Mouse (Mus musculus) cerebellum, postnatal 10 days (tissue): ENCODE data around the gene Dad1.

ENCODE experiments used
- DNase-seq, 2 experiments: peaks; one replicate each; pipeline ENCODE4 v3.0.0; 2021; ENCODE audit warnings: mixed read lengths in 2 of 2

Dad1 gene

GRCm38 (mm10) chr14:54253741-54254291 is at the start of gene Dad1, which contains the start of gene Abhd4:
Dad1 (minus strand) TSS chr14:54254104.
Abhd4 (plus strand) TSS chr14:54254188.
- DNase-seq: peak; percentile 99

GRCm38 (mm10) chr14:54300676-54301075 is 46.8 kb upstream of the Dad1 start:
- DNase-seq: no peak

GRCm38 (mm10) chr14:54300136-54300535 is 46.2 kb upstream of the Dad1 start:
- peak in 1 of 2 experiments; percentile 1 for DNase-seq

- no peak for DNase-seq
These were observed 30.9 kb upstream of the Dad1 start, which contains the start of gene Olfr49 for GRCm38 (mm10) chr14:54284839-54285238. Olfr49 (minus strand) TSS chr14:54284939.

GRCm38 (mm10) chr14:54276446-54276845 is 22.5 kb upstream of the Dad1 start:
- DNase-seq: no peak

- DNase-seq: no peak
These were observed 18.8 kb upstream of the Dad1 start for GRCm38 (mm10) chr14:54272696-54273095.

GRCm38 (mm10) chr14:54271976-54272606 is 18.2 kb upstream of the Dad1 start:
- DNase-seq: no peak

GRCm38 (mm10) chr14:54270413-54270812 is 16.5 kb upstream of the Dad1 start:
- DNase-seq: no peak

- DNase-seq: no peak
These were observed 15.7 kb upstream of the Dad1 start for GRCm38 (mm10) chr14:54269566-54269965.

- no peak for DNase-seq
These were observed 14.1 kb upstream of the Dad1 start for GRCm38 (mm10) chr14:54267966-54268365.

- no peak for DNase-seq
These were observed 12.0 kb upstream of the Dad1 start for GRCm38 (mm10) chr14:54265951-54266350.

- DNase-seq: no peak
These were observed 11.2 kb upstream of the Dad1 start for GRCm38 (mm10) chr14:54265093-54265492.

- DNase-seq: no peak
These were observed 10.3 kb upstream of the Dad1 start for GRCm38 (mm10) chr14:54264231-54264630.

GRCm38 (mm10) chr14:54263099-54263498 is 9.2 kb upstream of the Dad1 start:
- no peak for DNase-seq

GRCm38 (mm10) chr14:54262622-54263021 is 8.7 kb upstream of the Dad1 start:
- DNase-seq: no peak

GRCm38 (mm10) chr14:54261386-54261785 is 7.5 kb upstream of the Dad1 start:
- no peak for DNase-seq

- peak; percentile 28 to 36 for DNase-seq
These were observed 6.3 kb upstream of the Dad1 start for GRCm38 (mm10) chr14:54260196-54260595.

- DNase-seq: no peak
These were observed 5.8 kb upstream of the Dad1 start for GRCm38 (mm10) chr14:54259722-54260085.

- DNase-seq: peak; percentile 95 to 97
These were observed 5.3 kb upstream of the Dad1 start for GRCm38 (mm10) chr14:54259003-54259721.

- no peak for DNase-seq
These were observed 4.3 kb upstream of the Dad1 start for GRCm38 (mm10) chr14:54258131-54258670.

GRCm38 (mm10) chr14:54254670-54255202 is 832 bp upstream of the Dad1 start:
- DNase-seq: no peak

GRCm38 (mm10) chr14:54250122-54250521 is 3.8 kb downstream of the Dad1 start:
- DNase-seq: no peak

GRCm38 (mm10) chr14:54249326-54249725 is 4.6 kb downstream of the Dad1 start:
- no peak for DNase-seq

GRCm38 (mm10) chr14:54246232-54246631 is 7.7 kb downstream of the Dad1 start:
- DNase-seq: no peak
